Mouse (Mus musculus) limb, embryonic 14.5 days (tissue): ENCODE data around the gene Gse1. TPM values are rescaled to one million over a fixed set of nuclear protein-coding genes. Genes with fewer than 3 reads are reported as not detected.

Experiments
- ATAC-seq: fragments of 200-750 bp; cut with Nextera tagmentation; 2 replicates; pipeline ENCODE4 v1.8.0; 2017; ENCODE audit warnings: low read depth, moderate number of reproducible peaks, moderate TSS enrichment; ENCODE audit not compliant: low FRiP score
- DNase-seq: peaks from one replicate; pipeline ENCODE4 v3.0.0-alpha.2; 2015; ENCODE audit warnings: low spot score
- H3K27ac ChIP-seq: fragments of 300-500 bp; sonication (generic); replicated peaks from 2 replicates; pipeline ENCODE4 v1.5.1; 2014; ENCODE audit warnings: low read depth, mild to moderate bottlenecking, low read length, moderate library complexity, mixed read lengths
- H3K27me3 ChIP-seq: fragments of 300-500 bp; sonication (generic); 2 replicates; pipeline ENCODE4 v1.6.1; 2014; ENCODE audit warnings: low read length, mixed read lengths; ENCODE audit not compliant: control insufficient read depth, insufficient read depth
- H3K36me3 ChIP-seq: fragments of 300-500 bp; sonication (generic); 2 replicates; pipeline ENCODE4 v1.6.1; 2014; ENCODE audit warnings: mild to moderate bottlenecking, low read length, moderate library complexity, mixed read lengths; ENCODE audit not compliant: control insufficient read depth, insufficient read depth
- H3K4me1 ChIP-seq: fragments of 300-500 bp; sonication (generic); 2 replicates; pipeline ENCODE4 v1.6.1; 2014; ENCODE audit warnings: antibody characterized with exemption, low read length, mixed read lengths; ENCODE audit not compliant: control insufficient read depth, insufficient read depth
- H3K4me2 ChIP-seq: fragments of 300-500 bp; sonication (generic); replicated peaks from 2 replicates; pipeline ENCODE4 v1.6.1; 2014; ENCODE audit warnings: low read depth, mild to moderate bottlenecking, low read length, moderate library complexity; ENCODE audit not compliant: severe bottlenecking
- H3K4me3 ChIP-seq: fragments of 300-500 bp; sonication (generic); replicated peaks from 2 replicates; pipeline ENCODE4 v1.5.1; 2014; ENCODE audit warnings: low read length
- H3K9ac ChIP-seq: fragments of 300-500 bp; sonication (generic); 2 replicates; pipeline ENCODE4 v1.6.1; 2014; ENCODE audit warnings: mild to moderate bottlenecking, low read depth, low read length, moderate library complexity; ENCODE audit not compliant: severe bottlenecking
- H3K9me3 ChIP-seq: fragments of 300-500 bp; sonication (generic); 2 replicates; pipeline ENCODE4 v1.6.1; 2016; ENCODE audit warnings: low read length; ENCODE audit not compliant: control insufficient read depth
- POLR2A ChIP-seq: fragments of 200-500 bp; IDR thresholded peaks from 2 replicates; pipeline ENCODE4 v1.8.0; 2012; ENCODE audit warnings: inconsistent platforms, mild to moderate bottlenecking, moderate library complexity, borderline replicate concordance; ENCODE audit not compliant: insufficient read depth, insufficient read length; ENCODE audit errors: extremely low read depth
- WGBS: fragments of 180-500 bp; shearing (Covaris S2); extraction: QIAGEN DNeasy Blood & Tissue Kit; methylation state at CpG from one replicate; pipeline ENCODE4 v1.1.7; 2014; 5-methylcytosine and 5-hydroxymethylcytosine counted together
- microRNA-seq: library from miRNA; unstranded; fragments of <30 nt; microRNA quantifications from one replicate; pipeline ENCODE4, GENCODE M21; 2016
- polyA plus RNA-seq, 2 experiments: library from polyadenylated mRNA; depleted of rRNA in 1 of 2; stranded (reverse) in 1 of 2; unstranded in 1 of 2; fragments of >200 nt; fragmentation: Nextera tagmentation in 1 of 2; extraction: Ambion mirVana in 1 of 2; gene quantifications; 2 replicates each; pipeline versions ENCODE4 v1.2.1 to v1.2.3; 2012 to 2014

The Gse1 gene
- polyA plus RNA-seq, 2 experiments = 10.3 to 32.6 TPM

DNA sequence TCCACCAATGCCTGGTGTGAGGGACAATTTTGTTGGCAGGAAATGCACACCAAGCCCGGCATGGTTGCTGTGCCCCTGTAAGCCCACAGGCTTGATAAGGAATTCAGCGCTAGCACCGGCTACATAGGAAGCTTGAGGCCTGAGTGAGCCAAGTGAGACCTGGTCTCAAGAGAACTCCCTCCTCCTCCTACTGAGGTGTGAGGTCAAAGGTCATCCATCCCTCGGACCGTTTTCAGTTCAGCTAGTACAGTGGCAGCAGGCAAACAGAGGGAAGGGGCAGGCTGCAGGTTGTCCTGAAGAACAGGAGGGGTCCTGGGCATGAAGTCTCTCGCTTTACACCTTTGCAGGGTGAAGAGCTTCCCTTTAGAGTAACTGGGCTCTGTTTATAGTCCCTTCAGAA, 402.6 kb downstream of the Gse1 start:
- Histone ChIP-seq H3K27me3 (0 out of 2 replicates have a peak, but pooled peaks cover 13% of the 10 kb centered on the region), H3K9ac (no peak overlapping the region), H3K36me3 (no peaks in the 10 kb centered on the region), H3K9me3 (no peaks in the 10 kb centered on the region), H3K4me2 (no peak overlapping the region), H3K4me1 (peaks cover 13% of the 10 kb centered on the region), H3K27ac (no peak overlapping the region), H3K4me3 (no peak overlapping the region)
- no peak for TF ChIP-seq POLR2A
- ATAC-seq (no peak), DNase-seq (no peak)
- WGBS = 40% methylated on average over 6 of the region's 6 CpGs

Small RNA genes lying within 50 kb of the gene (microRNA-seq; reads per million reads assigned to microRNA genes)
- gene Gm22715 = not detected
- gene Mir7687 = not detected

Other genes starting within 250 kb of the Gse1 start
- gene Crispld2, start 236.0 kb upstream of the Gse1 start, polyA plus RNA-seq (2012; rRNA removed) = 7.5 and 8.6 TPM in 2 replicates
- 3.9 and 4.5 TPM in 2 replicates for gene Crispld2, start 236.0 kb upstream of the Gse1 start, polyA plus RNA-seq (2014; fragmentation: Nextera tagmentation; extraction: Ambion mirVana)
- 38.2 and 44.8 TPM in 2 replicates for gene Zdhhc7, start 127.0 kb upstream of the Gse1 start, polyA plus RNA-seq (2012; rRNA removed)
- 29.7 and 33.1 TPM in 2 replicates for gene Zdhhc7, start 127.0 kb upstream of the Gse1 start, polyA plus RNA-seq (2014; fragmentation: Nextera tagmentation; extraction: Ambion mirVana)
- gene 6430548M08Rik, start 114.3 kb upstream of the Gse1 start, polyA plus RNA-seq (2012; rRNA removed) = 4.1 and 4.2 TPM in 2 replicates
- gene 6430548M08Rik, start 114.3 kb upstream of the Gse1 start, polyA plus RNA-seq (2014; fragmentation: Nextera tagmentation; extraction: Ambion mirVana) = 4.0 and 6.6 TPM in 2 replicates
- gene Fam92b, start 51.0 kb upstream of the Gse1 start, polyA plus RNA-seq (2012; rRNA removed) = not detected in 2 replicates
- gene Fam92b, start 51.0 kb upstream of the Gse1 start, polyA plus RNA-seq (2014; fragmentation: Nextera tagmentation; extraction: Ambion mirVana) = not detected in 2 replicates